Mouse (Mus musculus) testis, postnatal 14 days (tissue): Measurements from ENCODE around the gene Hoxd11.

Source experiments
- DNase-seq: peaks from one replicate; pipeline ENCODE4 v3.0.0; 2021; ENCODE audit warnings: low spot score

Gene Hoxd11

GRCm38 (mm10) chr2:74709465-74710419, 30.4 kb downstream of the Hoxd11 start:
- no peak for DNase-seq

- DNase-seq: no peak
Observed at GRCm38 (mm10) chr2:74710929-74711543, 31.7 kb downstream of the Hoxd11 start.

DNA sequence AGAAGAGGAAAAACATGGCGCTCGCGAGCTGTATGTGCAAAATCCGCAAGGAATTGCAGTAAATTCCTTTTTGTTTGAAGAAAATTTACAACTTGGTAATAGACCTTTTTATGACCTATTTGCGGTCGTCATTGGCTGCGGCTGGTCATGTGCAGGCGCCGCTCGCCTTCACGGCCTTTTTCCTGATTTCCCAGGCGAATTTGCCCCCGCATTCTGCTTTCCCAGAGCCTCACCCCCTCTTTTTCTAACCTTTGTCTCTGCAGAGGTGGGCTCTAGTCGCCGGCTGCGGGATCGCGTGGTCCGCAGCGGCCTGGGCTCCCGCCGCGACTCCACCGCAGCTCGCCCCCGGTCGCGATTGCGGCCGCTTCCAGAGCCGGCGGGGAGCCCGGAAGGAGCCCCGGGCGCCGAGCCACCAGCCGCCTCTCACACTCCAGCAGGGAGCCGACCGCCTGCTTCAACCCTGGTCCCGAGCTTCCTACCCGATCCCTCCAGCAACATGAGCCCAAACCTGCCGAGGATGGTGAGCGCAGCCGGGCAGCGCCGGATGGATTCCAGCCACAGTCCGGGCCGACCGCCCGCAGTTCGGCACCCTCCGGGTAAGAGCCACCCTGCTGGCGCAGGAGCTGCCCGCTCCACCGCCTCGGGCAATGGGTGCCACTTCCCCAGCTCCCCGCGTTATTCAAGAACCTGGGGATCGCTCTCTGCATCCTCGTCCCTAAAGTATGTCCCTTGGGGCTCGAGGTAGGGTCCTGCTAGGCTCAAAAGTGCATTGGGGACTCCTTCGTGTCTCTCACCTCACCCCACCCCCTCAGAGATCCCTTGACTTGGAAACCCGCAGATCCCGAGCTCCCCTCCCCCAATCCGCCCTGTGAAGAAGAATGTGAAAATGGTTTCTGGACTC, 32.6 kb downstream of the Hoxd11 start, which contains the start of the genes Hoxd3 and Hoxd4:
TSS of gene Hoxd3 (plus strand) at position 207 of the 901 bp plus-strand sequence.
TSS of gene Hoxd4 (plus strand) at position 209 of the 901 bp plus-strand sequence.
- no peak for DNase-seq

DNA sequence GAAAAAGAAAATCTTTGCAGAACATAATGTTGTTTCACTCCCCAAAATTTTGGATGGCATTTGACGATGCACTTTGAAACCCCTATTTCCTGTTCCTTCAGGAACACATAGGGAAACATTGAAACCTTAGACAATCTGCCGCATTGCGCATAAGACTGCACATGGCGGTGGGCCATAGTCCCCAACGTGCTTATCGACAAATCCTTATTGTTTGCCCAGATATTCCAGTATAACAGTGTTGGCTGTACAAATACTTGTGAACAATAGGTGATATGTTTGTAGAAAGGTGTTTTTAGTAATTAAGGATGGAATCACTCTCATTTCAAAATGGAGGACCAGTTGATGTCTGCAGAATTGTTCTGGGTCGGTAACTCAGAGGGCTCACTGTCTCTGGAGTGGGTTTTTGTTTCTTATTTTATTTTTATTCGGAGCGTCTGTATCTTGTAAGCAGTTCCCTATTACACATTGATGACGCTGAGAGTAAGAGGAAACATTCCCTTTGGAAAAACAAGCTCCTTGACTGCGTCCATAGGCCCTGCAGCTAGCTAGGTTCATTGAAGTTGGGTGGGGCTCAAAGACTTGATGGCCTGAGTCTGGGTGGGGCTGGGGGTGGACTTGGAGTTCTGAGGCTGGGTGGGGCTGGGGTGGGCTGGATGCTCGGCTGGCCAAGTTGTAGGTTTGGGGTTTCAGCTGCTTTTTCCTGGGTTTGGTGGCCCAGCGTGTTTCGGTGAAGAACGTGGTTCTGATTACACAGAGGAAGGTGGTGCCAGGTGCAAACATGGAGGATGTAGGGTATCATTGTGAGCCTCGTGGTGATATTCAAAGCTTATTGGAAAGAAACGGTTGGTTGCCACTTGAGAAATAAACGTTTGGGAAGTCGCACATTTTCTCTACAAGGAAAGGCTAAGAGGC, 34.1 kb downstream of the Hoxd11 start:
- DNase-seq: no peak

- no peak for DNase-seq
Observed at GRCm38 (mm10) chr2:74714156-74714789, 34.9 kb downstream of the Hoxd11 start.

DNA sequence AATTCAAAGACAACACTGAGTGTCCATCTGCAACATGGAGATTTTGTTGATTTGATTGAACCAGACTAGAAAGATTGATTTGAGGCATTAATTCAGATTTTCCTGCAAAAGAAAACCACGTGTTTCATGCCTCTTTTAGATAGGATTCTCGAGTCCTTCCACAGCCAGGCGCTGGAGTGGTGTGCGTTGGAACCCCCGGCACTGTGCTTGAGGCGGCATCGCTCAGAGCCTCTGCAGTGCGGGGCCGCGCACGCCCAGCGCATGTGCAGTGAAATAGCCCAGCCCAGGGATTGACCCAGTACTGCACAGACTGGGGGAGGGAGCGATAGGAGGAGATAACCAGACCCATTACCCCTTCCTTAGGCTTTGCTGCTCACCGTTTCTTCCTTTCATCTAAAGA, 35.5 kb downstream of the Hoxd11 start:
- no peak for DNase-seq

GRCm38 (mm10) chr2:74715504-74716241, 36.3 kb downstream of the Hoxd11 start:
- peak; percentile 84 for DNase-seq

GRCm38 (mm10) chr2:74720384-74720783, 41.0 kb downstream of the Hoxd11 start:
- DNase-seq: no peak

- no peak for DNase-seq
Observed at GRCm38 (mm10) chr2:74720955-74721491, 41.7 kb downstream of the Hoxd11 start.

- no peak for DNase-seq
Observed at GRCm38 (mm10) chr2:74721882-74722281, 42.5 kb downstream of the Hoxd11 start.

DNA sequence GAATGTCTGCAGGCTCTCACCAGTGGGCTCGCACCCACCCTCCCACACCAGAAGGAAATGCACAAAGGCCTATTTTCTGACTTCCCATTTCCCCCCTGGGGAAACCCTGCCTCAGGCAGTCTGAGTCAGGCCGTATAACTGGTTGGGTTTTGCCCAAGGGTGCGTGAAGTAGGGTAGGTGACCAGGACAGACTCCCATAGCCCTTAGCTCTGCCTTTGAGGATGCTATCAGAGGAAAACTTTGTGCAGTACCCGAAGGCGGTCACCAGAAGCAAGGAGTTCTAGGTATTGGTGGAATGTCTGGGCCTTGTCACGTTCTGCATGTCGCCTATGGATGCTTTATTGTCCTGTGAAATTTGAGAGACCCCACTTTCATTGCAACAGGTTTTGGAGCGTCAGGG, 43.6 kb downstream of the Hoxd11 start:
- DNase-seq: no peak

- no peak for DNase-seq
Observed at GRCm38 (mm10) chr2:74724244-74725015, 45.1 kb downstream of the Hoxd11 start.

- no peak for DNase-seq
Observed at GRCm38 (mm10) chr2:74725171-74725570, 45.8 kb downstream of the Hoxd11 start.

DNA sequence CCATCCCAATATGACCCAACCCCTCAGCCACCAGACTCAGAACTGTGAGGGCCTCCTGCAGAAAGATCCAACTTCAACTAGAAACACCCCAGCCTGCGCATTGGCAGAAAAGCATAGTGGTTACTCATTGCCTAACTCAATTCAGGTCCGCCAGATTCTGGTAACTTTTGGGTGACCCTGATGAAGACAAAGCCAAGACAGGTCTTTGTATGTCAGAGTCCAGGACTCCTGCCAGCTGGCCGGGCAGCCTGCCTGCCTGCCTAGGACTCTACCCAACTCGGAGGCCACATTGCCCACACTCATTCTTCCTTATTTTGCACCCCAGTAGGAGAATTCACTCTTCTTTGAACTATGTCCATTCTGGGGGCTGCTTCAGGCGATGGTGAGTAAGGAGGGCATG, 47.2 kb downstream of the Hoxd11 start, which contains the start of gene Gm28230:
TSS of gene Gm28230 (plus strand) at position 178 of the 400 bp plus-strand sequence.
- no peak for DNase-seq

DNA sequence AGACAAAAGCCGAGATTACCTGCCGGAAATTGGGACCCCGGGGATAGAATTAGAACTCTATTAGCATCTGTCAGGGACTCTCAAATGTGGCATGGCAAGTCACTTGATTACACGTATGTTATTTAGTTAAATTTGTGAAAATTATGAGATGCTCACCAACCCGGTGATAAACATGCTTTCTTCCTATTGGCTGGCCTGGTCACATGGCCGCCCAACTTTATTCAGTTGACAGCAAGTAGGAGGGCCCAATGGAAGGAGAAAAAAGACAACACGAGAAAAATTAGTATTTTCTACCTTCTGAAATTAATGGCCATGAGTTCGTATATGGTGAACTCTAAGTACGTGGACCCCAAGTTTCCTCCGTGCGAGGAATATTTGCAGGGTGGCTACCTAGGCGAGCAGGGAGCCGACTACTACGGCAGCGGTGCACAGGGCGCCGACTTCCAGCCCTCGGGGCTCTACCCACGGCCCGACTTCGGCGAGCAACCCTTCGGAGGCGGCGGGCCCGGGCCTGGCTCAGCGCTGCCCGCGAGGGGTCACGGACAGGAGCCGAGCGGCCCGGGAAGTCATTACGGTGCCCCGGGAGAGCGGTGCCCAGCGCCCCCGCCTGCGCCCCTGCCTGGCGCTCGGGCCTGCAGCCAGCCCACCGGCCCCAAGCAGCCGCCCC, 47.7 kb downstream of the Hoxd11 start:
- DNase-seq: no peak

DNA sequence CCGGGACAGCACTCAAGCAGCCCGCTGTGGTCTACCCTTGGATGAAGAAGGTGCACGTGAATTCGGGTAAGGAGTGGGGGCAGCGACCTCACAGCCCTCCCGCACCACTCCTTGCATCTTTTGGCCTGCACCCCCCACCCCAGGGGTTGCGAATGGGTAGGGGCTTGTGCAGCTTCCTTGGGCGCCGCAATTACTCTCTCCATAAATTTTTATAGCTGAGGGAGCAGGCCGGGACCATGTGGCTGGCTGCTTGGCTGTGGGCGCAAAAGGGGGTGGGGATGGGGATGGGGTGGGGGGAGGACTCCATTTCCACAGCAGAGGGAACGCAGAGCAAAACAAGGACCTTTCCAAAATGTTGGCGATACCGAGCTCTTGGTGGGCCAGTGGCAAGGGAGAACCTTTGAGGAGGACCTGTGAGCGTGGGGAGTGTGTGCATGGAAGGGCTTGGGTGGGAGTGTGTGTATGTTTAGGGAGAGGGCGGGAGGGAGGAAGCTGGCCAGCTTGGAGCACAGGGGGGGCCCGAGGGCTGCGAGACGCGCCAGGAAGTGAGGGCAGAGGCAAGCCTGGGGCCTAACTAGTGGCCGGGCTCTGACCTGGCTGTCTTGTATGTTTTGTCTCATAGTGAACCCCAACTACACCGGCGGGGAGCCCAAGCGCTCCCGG, 48.4 kb downstream of the Hoxd11 start:
- DNase-seq: no peak

DNA sequence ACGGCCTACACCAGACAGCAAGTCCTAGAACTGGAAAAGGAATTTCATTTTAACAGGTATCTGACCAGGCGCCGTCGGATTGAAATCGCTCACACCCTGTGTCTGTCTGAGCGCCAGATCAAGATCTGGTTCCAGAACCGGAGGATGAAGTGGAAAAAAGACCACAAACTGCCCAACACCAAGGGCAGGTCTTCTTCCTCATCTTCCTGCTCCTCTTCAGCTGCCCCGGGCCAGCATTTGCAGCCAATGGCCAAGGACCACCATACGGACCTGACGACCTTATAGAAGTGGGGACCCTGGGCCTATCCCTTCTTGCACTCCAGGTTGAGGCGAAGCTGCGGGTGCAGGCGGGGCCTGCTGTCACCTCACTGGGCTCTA, 48.9 kb downstream of the Hoxd11 start:
- DNase-seq: no peak

GRCm38 (mm10) chr2:74730331-74730730, 51.0 kb downstream of the Hoxd11 start:
- no peak for DNase-seq
